Mouse (Mus musculus) bone marrow, adult 2 months (tissue): ENCODE results near the gene Chd4.

ENCODE experiments used
- CTCF ChIP-seq: fragments of 200-500 bp; IDR thresholded peaks from 2 replicates; pipeline ENCODE4 v1.5.1; 2011; ENCODE audit warnings: low read length, control low read depth; ENCODE audit not compliant: control insufficient read depth, insufficient read depth
- POLR2A ChIP-seq: fragments of 200-500 bp; IDR thresholded peaks from 2 replicates; pipeline ENCODE4 v1.6.1; 2011; ENCODE audit warnings: low read depth, mild to moderate bottlenecking, control low read depth, low read length, borderline replicate concordance; ENCODE audit not compliant: control insufficient read depth

DNA sequence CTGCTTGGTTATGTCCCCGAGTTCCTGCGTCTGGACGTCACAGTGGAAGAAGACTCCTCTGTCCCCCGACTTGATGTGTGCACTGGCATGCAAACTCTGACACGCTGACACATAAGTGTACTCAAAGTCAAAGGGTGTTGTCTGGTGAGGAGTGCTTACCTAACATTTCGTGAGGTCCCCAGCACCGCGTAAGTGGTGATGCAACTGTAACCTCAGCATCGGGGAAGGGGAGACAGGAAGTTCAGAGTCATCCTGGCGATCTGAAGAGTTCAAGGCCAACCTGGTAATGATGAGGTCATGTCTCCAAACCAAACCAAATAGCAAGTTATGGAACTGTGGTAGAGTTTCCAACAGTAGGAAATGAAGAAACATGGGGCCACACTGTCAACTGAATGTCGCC lies 16.8 kb downstream of the Chd4 start:
- TF ChIP-seq POLR2A = no peak
- no peak for TF ChIP-seq CTCF
